Mouse (Mus musculus): Measurements from ENCODE around the gene Cdyl2.

Cdyl2 gene

DNA sequence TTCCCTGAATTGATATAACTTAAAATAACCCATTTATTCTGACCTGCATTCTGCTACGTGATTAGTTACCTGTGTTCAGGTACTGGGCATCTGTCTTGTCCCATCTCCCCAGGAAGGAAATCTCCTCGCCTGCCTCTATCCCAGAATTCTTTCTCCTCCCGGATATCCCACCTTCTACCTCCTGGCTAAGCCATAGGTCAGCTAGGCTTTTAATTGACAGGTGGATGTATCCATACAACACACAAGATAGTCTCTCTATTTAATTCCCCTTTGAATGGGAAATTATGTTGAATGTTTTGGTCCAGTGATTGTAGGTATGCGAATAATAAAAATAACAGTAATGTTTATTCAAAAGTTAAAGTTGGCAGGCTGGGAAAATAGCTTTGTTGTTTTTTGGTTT, 59.7 kb downstream of the Cdyl2 start:
- in situ Hi-C loops (cut with MseI, MboI), result loop anchor here in 1 of 2 experiments (5.0 kb wide), 1 partner anchor 79 kb away; no protein-coding TSS in a partner anchor

DNA sequence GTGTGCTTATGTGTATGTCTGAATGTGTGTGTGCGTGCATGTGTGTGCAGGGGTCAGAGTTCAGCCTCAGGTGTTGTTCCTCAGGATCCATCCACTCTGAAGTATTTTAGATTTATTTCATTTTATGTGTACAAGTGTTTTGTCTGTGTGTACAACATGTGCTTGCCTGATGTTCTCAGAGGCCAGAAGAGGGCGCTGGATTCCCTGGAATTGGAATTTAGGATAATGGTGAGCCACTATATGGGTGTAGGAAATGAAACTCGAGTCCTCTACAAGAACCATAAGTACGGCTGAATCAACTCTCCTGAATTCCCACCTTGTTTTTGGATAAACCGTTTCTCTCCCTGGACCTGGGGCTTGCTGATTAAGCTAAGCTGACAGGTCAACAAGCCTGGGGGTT, 61.2 kb downstream of the Cdyl2 start:
- in situ Hi-C loops (cut with MseI, MboI), result loop anchor here in 1 of 2 experiments (5.0 kb wide), 1 partner anchor 81 kb away; no protein-coding TSS in a partner anchor

- in situ Hi-C loops (cut with MseI, MboI), result loop anchor here in 1 of 2 experiments (5.0 kb wide), 1 partner anchor 82 kb away; no protein-coding TSS in a partner anchor
Measured at GRCm38 (mm10) chr8:116670604-116671003, 62.2 kb downstream of the Cdyl2 start.

- in situ Hi-C loops (cut with MseI, MboI), result no loop called here
Measured at GRCm38 (mm10) chr8:116668977-116669376, 63.8 kb downstream of the Cdyl2 start.

DNA sequence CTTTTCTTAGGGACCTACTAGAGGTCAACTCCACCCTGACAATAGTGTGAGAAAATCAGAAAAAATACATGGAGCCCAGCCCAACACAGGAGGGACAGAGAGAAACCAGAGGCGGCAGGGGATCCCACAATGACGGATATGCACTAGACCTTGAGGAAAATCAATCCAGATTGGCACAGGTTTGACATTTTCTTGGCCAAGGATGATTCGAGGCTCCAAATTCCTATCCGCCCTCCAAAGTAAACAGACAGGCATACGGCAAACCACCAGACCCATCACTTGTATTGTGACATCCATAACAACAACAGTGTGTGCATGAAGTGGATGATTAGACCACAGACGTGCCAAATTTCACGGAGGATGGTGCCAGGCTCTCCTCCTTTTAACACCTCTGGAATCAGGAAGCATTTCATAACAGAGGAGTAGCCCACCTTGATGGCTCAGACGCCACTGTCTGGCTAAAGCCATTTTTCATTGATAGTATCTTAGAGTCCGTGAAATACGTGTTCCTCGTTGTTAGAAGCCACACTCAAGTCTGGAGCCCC, 65.9 kb downstream of the Cdyl2 start:
- in situ Hi-C loops (cut with MseI, MboI), result no loop called here

GRCm38 (mm10) chr8:116661521-116661920, 71.3 kb downstream of the Cdyl2 start:
- in situ Hi-C loops (cut with MseI, MboI), result no loop called here

- in situ Hi-C loops (cut with MseI, MboI), result no loop called here
Measured at GRCm38 (mm10) chr8:116656811-116657210, 76.0 kb downstream of the Cdyl2 start.

- in situ Hi-C loops (cut with MseI, MboI), result no loop called here
Measured at GRCm38 (mm10) chr8:116654881-116655280, 77.9 kb downstream of the Cdyl2 start.

GRCm38 (mm10) chr8:116652949-116653348, 79.8 kb downstream of the Cdyl2 start:
- in situ Hi-C loops (cut with MseI, MboI), result no loop called here

GRCm38 (mm10) chr8:116649975-116650725, 82.6 kb downstream of the Cdyl2 start:
- in situ Hi-C loops (cut with MseI, MboI), result no loop called here

DNA sequence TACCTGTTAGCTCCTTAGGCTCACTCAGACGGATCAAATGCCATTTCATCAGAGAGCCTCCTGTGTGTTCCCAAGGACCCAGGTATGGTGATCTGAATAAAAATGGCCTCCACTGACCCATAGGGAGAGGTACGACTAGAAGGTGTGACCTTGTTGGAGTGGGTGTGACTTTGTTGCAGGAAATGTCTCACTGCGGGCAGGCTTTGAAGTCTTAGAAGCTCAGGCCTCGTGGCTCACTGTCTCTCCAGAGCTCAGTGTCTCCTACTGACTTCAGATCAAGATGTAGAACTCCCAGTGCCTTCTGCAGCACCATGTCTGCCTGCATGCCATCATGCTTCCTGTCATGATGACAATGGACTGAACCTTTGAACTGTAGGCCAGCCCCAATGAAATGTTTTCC, 87.4 kb downstream of the Cdyl2 start:
- in situ Hi-C loops (cut with MseI, MboI), result no loop called here

DNA sequence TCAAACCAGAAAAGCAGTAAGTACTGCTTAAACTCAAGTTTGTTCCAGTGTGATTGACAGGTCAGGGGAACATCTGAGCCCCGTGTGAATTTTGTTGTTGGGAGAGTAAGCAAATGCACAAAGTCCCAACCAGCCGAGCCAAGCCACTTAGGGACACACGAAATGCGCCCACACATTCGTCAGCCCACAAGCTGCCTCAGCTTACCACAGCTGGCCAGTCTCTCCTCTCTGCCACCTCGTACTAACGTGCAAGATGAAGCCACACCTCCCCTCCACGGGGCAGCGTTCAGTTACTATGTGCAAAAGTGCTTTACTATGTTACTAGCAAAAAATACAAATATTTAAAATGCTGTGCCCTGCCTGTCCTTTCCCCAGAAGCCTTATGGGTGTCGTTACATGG, 91.9 kb downstream of the Cdyl2 start:
- in situ Hi-C loops (cut with MseI, MboI), result no loop called here

- in situ Hi-C loops (cut with MseI, MboI), result no loop called here
Measured at GRCm38 (mm10) chr8:116637998-116638397, 94.8 kb downstream of the Cdyl2 start.

DNA sequence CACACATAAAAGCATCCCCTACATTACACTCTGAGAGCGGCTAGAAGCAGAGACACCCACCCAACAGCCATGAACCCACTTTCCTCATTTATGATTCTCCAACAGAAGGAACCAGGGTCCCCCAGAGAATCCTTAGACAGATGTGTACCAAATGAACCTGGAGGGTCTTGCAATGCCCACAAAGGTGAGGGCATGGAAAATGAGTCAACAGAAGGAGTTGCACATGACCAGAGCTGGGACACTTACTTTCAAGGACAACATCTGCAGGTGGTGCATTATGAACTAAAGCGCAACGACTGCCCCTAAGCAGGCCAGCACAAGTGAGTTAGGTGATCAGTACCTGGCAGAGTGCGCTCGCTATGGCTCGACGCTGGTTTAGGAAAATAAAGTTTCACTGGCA, 95.6 kb downstream of the Cdyl2 start:
- in situ Hi-C loops (cut with MseI, MboI), result no loop called here

DNA sequence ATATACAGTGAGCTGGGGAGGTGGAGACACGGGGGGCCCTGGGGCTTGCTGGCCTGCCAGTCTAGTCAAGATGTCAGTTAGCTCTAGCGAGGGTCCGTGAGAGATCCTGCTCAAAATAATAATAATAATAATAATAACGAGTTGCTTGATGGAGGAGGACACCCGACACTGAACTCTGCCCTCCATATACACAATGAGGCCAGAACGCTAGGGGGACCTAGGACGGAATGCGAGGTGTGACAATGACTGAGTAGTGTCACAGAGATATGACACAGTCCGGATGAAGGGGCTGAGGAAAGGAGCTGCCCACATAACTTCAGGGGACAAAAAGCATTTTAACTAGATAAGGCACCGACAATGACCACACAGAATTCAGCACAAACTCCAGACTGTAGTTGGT, 96.4 kb downstream of the Cdyl2 start:
- in situ Hi-C loops (cut with MseI, MboI), result no loop called here

DNA sequence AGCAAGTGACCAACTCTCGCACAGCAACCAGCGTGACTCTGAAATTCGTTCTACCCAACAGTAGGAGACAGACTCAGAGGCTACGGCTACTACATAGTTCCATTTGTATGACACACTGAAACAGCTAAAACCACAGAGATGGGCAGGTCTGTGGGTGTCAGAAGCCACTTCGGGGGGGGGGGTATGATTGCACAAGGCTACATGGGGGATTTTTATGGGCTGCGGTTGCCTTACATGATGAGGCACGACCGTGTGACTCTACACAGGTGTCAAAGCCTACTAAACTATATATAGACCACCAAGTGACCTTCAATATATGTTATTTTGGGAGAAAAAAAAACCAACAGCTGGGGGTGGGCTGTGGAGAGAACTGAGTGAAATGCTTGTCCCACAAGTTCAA, 96.8 kb downstream of the Cdyl2 start:
- in situ Hi-C loops (cut with MseI, MboI), result no loop called here

DNA sequence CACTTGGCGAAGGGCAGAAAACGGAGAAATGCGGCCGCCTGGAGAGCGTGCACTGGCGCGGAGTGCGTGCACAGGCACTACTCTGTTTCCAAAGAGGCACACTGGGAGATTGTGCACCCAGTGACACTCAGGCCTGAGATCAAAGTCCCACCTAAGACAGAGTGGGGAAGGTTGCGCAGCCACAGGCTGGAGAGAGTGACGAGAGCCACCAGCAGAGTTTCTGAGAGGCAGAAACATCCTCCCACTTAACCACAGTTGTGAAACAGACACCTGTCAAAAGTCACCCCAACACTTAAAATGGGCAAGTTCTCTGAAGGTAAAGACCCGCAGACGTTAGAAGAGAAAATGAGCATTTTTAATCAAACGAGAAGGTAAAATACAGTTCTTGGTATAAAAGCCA, 97.5 kb downstream of the Cdyl2 start:
- in situ Hi-C loops (cut with MseI, MboI), result no loop called here

GRCm38 (mm10) chr8:116634436-116634835, 98.4 kb downstream of the Cdyl2 start:
- in situ Hi-C loops (cut with MseI, MboI), result no loop called here

DNA sequence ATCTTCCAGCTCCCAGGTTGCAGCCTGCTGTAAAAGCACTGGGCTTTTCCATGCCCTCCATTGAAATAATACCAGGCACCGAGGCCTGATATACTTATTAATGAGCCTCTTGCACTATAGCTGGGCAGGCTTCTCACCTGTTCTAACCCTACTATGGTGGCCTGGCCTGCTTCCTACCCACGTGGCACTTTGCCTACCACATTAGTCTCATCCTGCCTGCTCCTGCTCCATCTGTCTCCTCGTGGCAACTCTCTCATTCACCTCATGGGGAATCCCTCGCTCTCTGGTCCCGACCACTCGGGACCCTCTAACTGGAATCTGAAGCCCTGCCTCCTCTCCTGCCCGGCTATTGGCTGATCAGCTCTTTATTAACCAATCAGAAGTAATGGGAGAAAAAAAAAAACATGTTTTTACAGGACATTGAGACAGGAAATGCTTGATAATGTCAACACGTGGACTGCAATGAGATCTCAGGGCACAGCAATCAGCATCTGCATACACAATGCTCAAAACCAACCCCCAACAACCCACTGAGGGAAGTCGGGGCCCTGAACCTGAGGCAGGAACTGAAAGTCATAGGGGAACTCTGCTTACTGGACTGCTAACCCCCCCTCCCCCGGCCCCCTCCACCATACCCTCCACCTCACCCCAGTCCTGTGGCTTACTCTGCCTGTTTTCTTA, 99.2 kb downstream of the Cdyl2 start:
- in situ Hi-C loops (cut with MseI, MboI), result no loop called here

DNA sequence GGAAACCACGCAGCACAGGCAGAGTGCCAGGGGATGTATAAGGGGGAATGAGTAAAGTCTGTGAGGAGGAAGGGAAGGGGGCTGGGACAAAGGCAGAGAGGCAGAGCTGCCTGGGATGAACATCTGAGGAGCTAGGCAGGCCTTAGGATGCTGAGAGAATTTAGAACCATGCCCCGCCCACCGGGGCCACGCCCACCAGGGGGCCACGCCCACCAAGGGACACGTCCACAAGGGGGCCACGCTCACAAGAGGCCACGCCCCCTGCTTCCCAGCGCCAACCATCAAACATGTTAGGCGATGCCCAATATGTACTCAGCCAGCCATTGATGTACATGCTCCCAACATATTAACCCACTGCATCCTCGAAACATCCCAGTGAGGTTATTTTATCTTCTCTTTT, 102.7 kb downstream of the Cdyl2 start:
- in situ Hi-C loops (cut with MseI, MboI), result no loop called here

- in situ Hi-C loops (cut with MseI, MboI), result no loop called here
Measured at GRCm38 (mm10) chr8:116628975-116629374, 103.8 kb downstream of the Cdyl2 start.

GRCm38 (mm10) chr8:116627854-116628479, 104.8 kb downstream of the Cdyl2 start:
- in situ Hi-C loops (cut with MseI, MboI), result no loop called here

Measured in mouse trophoblast stem cell (cell line).